Mouse (Mus musculus) naive thymus-derived CD4-positive, alpha-beta T cell, adult 2 months (primary cell): ENCODE data around the gene Cacna1e.

ENCODE experiments used
- DNase-seq: peaks from one replicate; pipeline ENCODE4 v3.0.0-alpha.2; 2011; ENCODE audit warnings: low read depth

Gene Cacna1e

GRCm38 (mm10) chr1:154784862-154785261, 99.4 kb downstream of the Cacna1e start:
- no peak for DNase-seq

DNA sequence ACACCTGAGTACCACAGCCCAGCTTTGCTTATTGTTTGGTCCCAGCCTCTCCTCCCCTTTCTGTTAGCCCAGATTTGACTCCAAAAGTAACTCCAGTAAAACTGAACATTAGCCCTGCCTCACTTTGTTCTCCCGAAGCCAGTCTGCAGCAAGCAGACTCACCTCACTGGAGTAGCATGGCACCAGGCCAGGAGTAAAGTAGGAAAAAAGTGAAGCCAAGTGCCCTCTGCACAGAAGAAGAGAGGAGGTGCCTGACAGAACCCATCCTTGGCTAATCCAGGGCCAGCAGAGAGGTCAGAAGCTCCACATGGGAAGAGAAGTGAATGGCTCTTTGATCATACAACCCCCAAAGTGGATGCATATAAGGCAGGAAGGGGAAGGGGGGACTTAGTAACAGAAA, 100.8 kb downstream of the Cacna1e start:
- no peak for DNase-seq

DNA sequence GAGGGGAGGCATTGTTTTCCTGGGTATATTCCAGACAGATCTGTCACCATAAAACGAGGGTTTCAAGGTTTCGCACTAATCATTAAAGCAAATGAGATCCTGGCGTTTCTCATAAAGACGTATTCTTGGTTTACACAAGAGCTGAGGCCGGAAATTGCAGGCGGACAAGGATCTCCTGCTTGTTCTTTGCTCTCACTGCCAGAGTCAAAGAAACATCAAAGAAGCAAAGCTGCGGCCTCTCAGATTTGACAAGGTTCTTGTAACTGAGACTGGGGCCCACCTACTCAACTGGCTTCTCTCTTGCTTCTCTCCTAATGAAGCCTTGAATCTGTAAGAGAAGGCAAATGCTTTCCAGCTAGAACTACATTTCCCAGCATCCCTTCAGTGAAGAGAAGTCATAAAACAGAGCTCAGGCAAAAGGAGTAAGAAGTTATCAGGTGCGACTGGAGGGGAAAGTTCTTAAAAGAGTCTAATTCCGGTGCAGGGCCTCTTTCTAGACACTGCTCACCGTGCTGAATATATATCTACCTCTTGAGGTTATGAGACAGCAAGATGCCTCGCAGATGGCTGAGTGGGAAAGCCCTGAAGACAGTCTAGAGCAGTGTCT, 104.3 kb downstream of the Cacna1e start:
- DNase-seq: no peak

GRCm38 (mm10) chr1:154776344-154776743, 108.0 kb downstream of the Cacna1e start:
- DNase-seq: no peak

GRCm38 (mm10) chr1:154774468-154774867, 109.8 kb downstream of the Cacna1e start:
- DNase-seq: no peak

- DNase-seq: no peak
These were observed 113.2 kb downstream of the Cacna1e start for GRCm38 (mm10) chr1:154771111-154771510.

DNA sequence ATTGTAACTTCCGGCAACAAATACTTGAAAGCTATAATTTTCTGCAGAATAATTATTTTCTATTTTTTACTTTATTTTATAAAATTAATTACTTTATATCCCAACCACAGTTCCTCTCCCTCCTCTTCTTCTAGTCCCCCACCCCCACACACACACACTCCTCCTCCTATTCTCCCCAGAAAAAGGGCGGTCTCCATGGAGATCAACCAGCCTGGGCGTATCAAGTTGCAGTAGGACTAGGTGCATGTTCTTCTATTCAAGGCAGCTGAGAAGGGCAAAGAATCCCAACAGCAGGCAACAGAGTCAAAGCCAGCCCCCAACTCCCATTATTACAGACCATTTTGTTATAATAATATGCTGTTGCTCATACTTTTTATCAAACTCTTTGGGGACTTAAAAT, 113.8 kb downstream of the Cacna1e start:
- DNase-seq: no peak

DNA sequence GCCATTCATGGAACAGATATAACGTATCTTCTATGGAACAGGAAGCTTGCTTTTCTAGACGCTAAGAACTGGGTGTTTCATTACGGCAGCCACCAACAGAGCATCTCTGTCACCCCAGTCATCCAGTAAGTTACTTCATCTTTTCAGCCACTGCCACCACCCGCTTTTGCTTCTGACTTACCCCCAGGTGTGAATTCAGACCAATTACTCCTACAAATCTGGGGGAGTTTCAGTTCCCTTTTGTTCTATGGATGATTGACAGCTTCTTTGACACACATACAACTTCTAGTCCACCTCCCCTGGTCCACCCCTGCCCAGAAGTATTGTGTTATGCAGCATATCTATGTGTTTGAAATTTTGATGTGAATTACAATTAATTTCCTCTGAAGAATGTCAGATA, 121.2 kb downstream of the Cacna1e start:
- DNase-seq: no peak

- no peak for DNase-seq
These were observed 132.2 kb downstream of the Cacna1e start for GRCm38 (mm10) chr1:154752081-154752480.

- no peak for DNase-seq
These were observed 135.8 kb downstream of the Cacna1e start for GRCm38 (mm10) chr1:154748531-154748930.

GRCm38 (mm10) chr1:154745241-154745640, 139.1 kb downstream of the Cacna1e start:
- no peak for DNase-seq

DNA sequence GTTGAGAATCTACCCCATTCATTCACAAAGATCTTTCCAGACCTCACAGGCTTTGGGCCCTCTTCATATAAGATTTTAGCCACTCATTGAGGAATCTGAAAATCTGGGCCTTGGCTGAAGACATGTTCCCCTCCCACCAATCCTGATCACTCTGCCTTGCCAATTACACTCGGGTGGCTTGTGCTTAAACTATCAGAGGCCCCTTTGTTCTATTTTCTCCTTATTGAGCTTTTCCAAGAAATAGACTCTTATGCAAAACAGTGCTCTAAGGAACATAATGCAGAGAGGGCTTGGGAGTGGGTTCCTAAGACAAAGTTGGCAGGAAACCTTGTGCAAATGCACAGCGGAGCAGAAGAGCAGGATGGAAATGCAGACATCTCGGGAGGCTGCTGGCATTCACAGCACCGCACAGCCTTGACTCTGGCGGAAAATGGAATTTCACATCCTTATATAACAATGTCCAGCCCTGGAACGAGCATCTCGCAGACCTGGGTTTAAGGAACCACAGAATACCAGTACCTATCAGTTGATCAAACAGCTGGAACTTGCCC, 153.8 kb downstream of the Cacna1e start:
- DNase-seq: no peak

DNA sequence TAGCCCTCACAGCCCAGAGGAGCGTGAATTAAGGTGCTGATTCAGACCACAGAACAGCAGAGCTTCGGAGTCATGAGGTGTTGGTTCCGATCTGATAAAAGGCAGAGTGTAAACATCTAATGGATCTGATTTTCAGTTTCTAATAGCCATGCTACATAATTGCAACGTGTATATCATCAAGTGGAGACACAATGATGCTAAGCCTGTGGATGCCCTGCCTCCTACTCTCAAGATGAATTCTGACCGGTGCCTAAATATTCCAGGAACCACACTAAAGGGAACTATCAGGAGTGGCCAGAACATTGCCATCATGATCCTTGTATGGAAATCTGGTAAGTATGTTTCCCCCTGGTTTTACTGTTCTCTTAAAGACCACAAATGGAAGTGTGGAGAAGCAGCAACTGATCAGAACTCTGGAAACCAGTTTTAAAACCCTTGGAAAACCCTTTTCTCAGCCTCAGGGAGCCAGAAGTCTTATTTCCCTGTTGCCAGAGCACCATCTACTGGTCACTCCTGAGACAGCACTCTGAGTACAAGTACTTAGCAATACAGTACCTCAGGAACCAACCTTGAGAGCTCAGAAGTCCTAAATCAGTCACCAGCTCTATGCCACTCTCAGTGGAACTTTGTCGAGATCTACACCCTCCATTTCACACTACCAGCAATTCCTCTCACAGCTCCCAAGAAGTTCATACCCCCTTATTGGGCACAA, 154.9 kb downstream of the Cacna1e start:
- peak; percentile 36 for DNase-seq

DNA sequence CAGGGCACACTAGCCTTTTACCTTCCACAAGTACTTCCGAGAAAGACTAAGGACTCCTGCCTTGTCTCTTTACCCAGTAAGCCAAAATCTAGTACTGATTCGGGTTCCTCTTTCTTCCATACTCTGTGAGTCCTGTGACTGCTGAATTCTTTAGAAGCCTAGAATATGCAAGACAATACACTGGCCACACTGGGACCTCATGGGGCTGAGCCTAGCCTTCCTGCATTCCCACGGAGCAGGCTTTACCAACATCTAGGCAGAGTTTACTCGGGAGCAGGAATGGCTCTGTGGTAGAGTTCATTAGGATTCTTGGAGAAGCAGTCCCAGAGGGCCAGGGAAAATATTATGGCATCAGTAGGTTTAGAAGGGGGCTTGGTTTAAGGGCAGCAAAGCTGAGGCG, 155.6 kb downstream of the Cacna1e start:
- DNase-seq: no peak

GRCm38 (mm10) chr1:154727696-154728095, 156.6 kb downstream of the Cacna1e start:
- DNase-seq: no peak

- DNase-seq: no peak
These were observed 157.7 kb downstream of the Cacna1e start for GRCm38 (mm10) chr1:154726361-154727161.

- DNase-seq: no peak
These were observed 158.7 kb downstream of the Cacna1e start for GRCm38 (mm10) chr1:154725356-154726320.

- DNase-seq: no peak
These were observed 160.6 kb downstream of the Cacna1e start for GRCm38 (mm10) chr1:154723537-154724286.

GRCm38 (mm10) chr1:154723078-154723477, 161.2 kb downstream of the Cacna1e start:
- no peak for DNase-seq

GRCm38 (mm10) chr1:154715596-154715995, 168.7 kb downstream of the Cacna1e start:
- DNase-seq: no peak

DNA sequence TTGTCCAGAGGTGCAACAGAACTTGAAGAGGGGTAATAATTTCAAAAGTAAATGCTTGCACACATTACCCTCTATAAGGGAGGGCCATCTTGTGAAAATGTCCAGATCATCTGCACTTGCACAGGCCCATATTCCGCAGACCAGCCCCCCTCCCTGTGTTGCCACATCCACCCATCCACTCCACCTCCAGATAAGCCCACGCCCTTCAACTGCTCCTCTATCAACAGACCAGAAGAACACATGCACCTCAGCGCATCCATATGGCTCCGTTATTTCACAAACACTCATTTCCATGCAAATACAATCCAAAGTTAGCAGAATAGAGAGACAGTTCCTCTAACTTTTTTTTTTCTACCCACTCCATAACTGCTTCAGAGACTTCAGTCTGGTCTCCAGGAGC, 171.6 kb downstream of the Cacna1e start:
- no peak for DNase-seq
